Mouse (Mus musculus): ENCODE measurements around the gene Ube2u.

DNA sequence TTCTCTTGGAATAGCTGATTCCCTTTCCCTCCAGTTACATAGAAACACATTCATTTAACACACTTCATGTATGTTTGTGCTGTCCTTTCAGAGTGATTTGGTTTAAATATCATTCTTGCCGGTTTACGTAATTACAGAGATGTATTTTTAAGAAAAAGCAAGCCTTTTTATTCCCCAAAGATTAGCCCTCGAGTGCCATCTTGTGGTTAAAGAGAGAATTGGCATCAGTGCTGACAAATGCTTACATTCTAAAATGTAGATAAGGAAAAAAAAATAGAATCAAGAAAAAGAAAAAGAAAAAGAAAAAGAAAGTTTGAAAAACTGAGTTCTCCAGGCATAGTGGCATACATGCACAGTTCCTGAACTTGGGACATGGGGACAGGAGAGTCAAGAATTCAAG is 59.2 kb downstream of the Ube2u start:
- peak; percentile 41; the same call in 1 of the 2 replicates for TF ChIP-seq CTCF (IDR thresholded peaks at IDR 0.05; ENCODE audit: low read depth)
- no peak for TF ChIP-seq EP300 (IDR thresholded peaks at IDR 0.05; ENCODE audit: low read depth)

Measured in liver, embryonic 14.5 days (tissue).